Comparison of ENCODE assay signal across 8 mouse cellular contexts in genomic region chr3:105705561-105705960, GRCm38 (mm10). TPM values are rescaled to one million over a fixed set of nuclear protein-coding genes. Genes with fewer than 3 reads are reported as not detected.
DNase-seq lines count a peak whose midpoint lies in the region; ATAC-seq lines count a peak whose summit lies in the region.

No protein-coding gene starts in this region.

- H3K4me3 ChIP-seq in kidney, embryonic 14.5 days (ENCODE audit: low read length): peak overlapping the region; percentile 41
- peak overlapping the region; percentile 65 for H3K4me3 ChIP-seq in brown adipose tissue, adult 24 weeks (ENCODE audit: insufficient read depth, low read depth, low read length)
- H3K4me3 ChIP-seq in hindbrain, embryonic 13.5 days: peak overlapping the region; percentile 56
- peak overlapping the region; percentile 41 for H3K4me3 ChIP-seq in midbrain, embryonic 14.5 days (replicated peaks; ENCODE audit: low read depth, low read length)

- no peak for ATAC-seq in kidney, embryonic 14.5 days (ENCODE audit: low FRiP score, low TSS enrichment)
- no peak for ATAC-seq in hindbrain, embryonic 13.5 days (ENCODE audit: low FRiP score)
- no peak for ATAC-seq in midbrain, embryonic 14.5 days (ENCODE audit: low FRiP score, low TSS enrichment)

- H3K4me1 ChIP-seq in kidney, embryonic 14.5 days (ENCODE audit: control insufficient read depth, insufficient read depth, low read length): 0 out of 2 replicates have a peak, but pooled peaks cover 10% of the 10 kb centered on the region
- peaks cover 19% of the 10 kb centered on the region for H3K4me1 ChIP-seq in brown adipose tissue, adult 24 weeks (ENCODE audit: control insufficient read depth, insufficient read depth, insufficient read length, low read length)
- H3K4me1 ChIP-seq in hindbrain, embryonic 13.5 days (replicated peaks): peaks cover 43% of the 10 kb centered on the region
- 0 out of 2 replicates have a peak, but pooled peaks cover 11% of the 10 kb centered on the region for H3K4me1 ChIP-seq in midbrain, embryonic 14.5 days (ENCODE audit: control insufficient read depth, insufficient read depth, low read length)

- 32% methylated on average over 3 of the region's 3 CpGs for WGBS in kidney, embryonic 14.5 days
- 18% methylated on average over 3 of the region's 3 CpGs for WGBS in hindbrain, embryonic 13.5 days
- WGBS in midbrain, embryonic 14.5 days: 24% methylated on average over 3 of the region's 3 CpGs

- DNase-seq in kidney, adult 9 months: no peak
- DNase-seq in midbrain, embryonic 14.5 days: no peak
- no peak for DNase-seq in right cerebral cortex, adult 2 months (ENCODE audit: low spot score in 2 of 2)
- no peak for DNase-seq in layer of hippocampus, postnatal 36 days
- DNase-seq in right cerebral cortex, postnatal 4 days: no peak

- H3K27me3 ChIP-seq in kidney, embryonic 14.5 days (ENCODE audit: control insufficient read depth, insufficient read depth, low read length): peaks cover 14% of the 10 kb centered on the region
- H3K27me3 ChIP-seq in hindbrain, embryonic 13.5 days: peaks cover 48% of the 10 kb centered on the region
- peaks cover 6% of the 10 kb centered on the region; the same call in 1 of the 2 replicates for H3K27me3 ChIP-seq in midbrain, embryonic 14.5 days (ENCODE audit: control insufficient read depth, insufficient read depth, low read length)

- no peaks in the 10 kb centered on the region for H3K36me3 ChIP-seq in kidney, embryonic 14.5 days (ENCODE audit: control insufficient read depth, insufficient read depth, low read length)
- H3K36me3 ChIP-seq in hindbrain, embryonic 13.5 days: no peaks in the 10 kb centered on the region
- no peaks in the 10 kb centered on the region for H3K36me3 ChIP-seq in midbrain, embryonic 14.5 days (ENCODE audit: control insufficient read depth, insufficient read depth, low read length)

- no peak overlapping the region for H3K27ac ChIP-seq in kidney, embryonic 14.5 days (ENCODE audit: low read depth, low read length)
- peak overlapping the region; percentile 54 for H3K27ac ChIP-seq in brown adipose tissue, adult 24 weeks (replicated peaks; ENCODE audit: low read depth, low read length)
- H3K27ac ChIP-seq in hindbrain, embryonic 13.5 days: peak overlapping the region; percentile 66; the same call in 1 of the 2 replicates
- no peak overlapping the region for H3K27ac ChIP-seq in midbrain, embryonic 14.5 days (replicated peaks; ENCODE audit: low read depth, low read length)

- no peaks in the 10 kb centered on the region for H3K9me3 ChIP-seq in kidney, embryonic 14.5 days (ENCODE audit: control insufficient read depth, low read length)
- no peaks in the 10 kb centered on the region for H3K9me3 ChIP-seq in hindbrain, embryonic 13.5 days
- H3K9me3 ChIP-seq in midbrain, embryonic 14.5 days (ENCODE audit: control insufficient read depth, low read length): no peaks in the 10 kb centered on the region

- H3K9ac ChIP-seq in kidney, embryonic 14.5 days (ENCODE audit: low read depth, low read length): peak overlapping the region; percentile 44
- H3K9ac ChIP-seq in hindbrain, embryonic 13.5 days: peak overlapping the region; percentile 79
- H3K9ac ChIP-seq in midbrain, embryonic 14.5 days (replicated peaks; ENCODE audit: low read length): peak overlapping the region; percentile 61

- peak overlapping the region; percentile 78 for H3K4me2 ChIP-seq in kidney, embryonic 14.5 days (replicated peaks; ENCODE audit: low read depth, low read length)
- H3K4me2 ChIP-seq in hindbrain, embryonic 13.5 days: peak overlapping the region; percentile 99
- H3K4me2 ChIP-seq in midbrain, embryonic 14.5 days (ENCODE audit: low read length): peak overlapping the region; percentile 99

RNA-seq across cellular contexts. Expression of gene Inka2, which starts 1.2 kb away (rescaled TPM):
- polyA plus RNA-seq in kidney, embryonic 14.5 days (2014; fragmentation: Nextera tagmentation; extraction: Ambion mirVana): 0.46 and 0.57 TPM in 2 replicates
- polyA plus RNA-seq in brown adipose tissue, adult 24 weeks (2012; ENCODE audit: insufficient read depth, insufficient read length, missing spikeins): 1.3 and 3.7 TPM in 2 replicates
- polyA plus RNA-seq in hindbrain, embryonic 13.5 days (2015; fragmentation: Nextera tagmentation; extraction: Ambion mirVana): 4.8 and 5.2 TPM in 2 replicates
- polyA plus RNA-seq in midbrain, embryonic 14.5 days (2014; fragmentation: Nextera tagmentation; extraction: Ambion mirVana): 1.5 and 3.2 TPM in 2 replicates
- 10 to 100 TPM; 70.4 to 75.5 TPM for total RNA-seq in layer of hippocampus, postnatal 36 days (2021)

RNA-seq across cellular contexts. Expression of gene Ddx20, which starts 18.2 kb away (rescaled TPM):
- 28.6 and 40.3 TPM in 2 replicates for polyA plus RNA-seq in kidney, embryonic 14.5 days (2014; fragmentation: Nextera tagmentation; extraction: Ambion mirVana)
- polyA plus RNA-seq in brown adipose tissue, adult 24 weeks (2012; ENCODE audit: insufficient read depth, insufficient read length, missing spikeins): 2.7 and 5.4 TPM in 2 replicates
- polyA plus RNA-seq in hindbrain, embryonic 13.5 days (2015; fragmentation: Nextera tagmentation; extraction: Ambion mirVana): 26.4 and 27.4 TPM in 2 replicates
- polyA plus RNA-seq in midbrain, embryonic 14.5 days (2014; fragmentation: Nextera tagmentation; extraction: Ambion mirVana): 19.1 and 32.0 TPM in 2 replicates
- 10 to 100 TPM; 11.1 to 11.9 TPM for total RNA-seq in layer of hippocampus, postnatal 36 days (2021)

Comparison
In these comparisons a context has a peak if more than half of its experiments do, and no peak if none do; other contexts are left out.
1. H3K27ac ChIP-seq: peak in brown adipose tissue, adult 24 weeks (single experiment) and hindbrain, embryonic 13.5 days (single experiment); none in kidney, embryonic 14.5 days (single experiment) and midbrain, embryonic 14.5 days (single experiment).
2. Peak in every context shown above with its lines, with median percentiles within 50 percentile points of each other: H3K4me2 ChIP-seq, H3K4me3 ChIP-seq and H3K9ac ChIP-seq.